Comparison of ENCODE assay signal across 8 mouse cellular contexts in the genomic region with DNA sequence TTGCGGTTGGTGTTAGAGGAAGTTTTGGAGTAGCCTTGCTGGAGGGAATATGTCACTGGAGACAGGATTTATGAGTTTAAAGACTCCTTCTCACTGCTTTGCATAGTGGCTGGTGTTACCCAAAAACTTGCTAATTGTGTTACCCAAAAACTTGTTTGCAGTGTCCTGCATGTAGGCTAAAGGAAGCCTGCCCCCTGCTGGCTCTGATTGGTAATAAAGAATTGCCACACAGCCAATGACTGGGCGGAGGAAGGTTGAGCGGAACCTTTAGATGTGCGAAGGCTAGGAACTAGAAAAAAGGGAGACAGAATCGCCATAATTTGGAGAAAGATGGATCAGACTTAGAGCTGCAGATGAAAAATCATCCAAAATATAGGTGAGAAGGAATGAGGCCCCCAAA.
DNase-seq lines count a peak whose midpoint lies in the region; ATAC-seq and TF ChIP-seq lines count a peak whose summit lies in the region.

No protein-coding gene starts in this region.

- POLR2A ChIA-PET in Patski (lab: Charles Lee): no interaction called here

- intact Hi-C loops in left cerebral cortex, postnatal 4 days (cut with DNase I): no loop called here

- in situ Hi-C loops in Patski (cut with MboI; ENCODE audit: low pct_unique_long_range_greater_than_20kb): no loop called here

- CTCF ChIA-PET in Patski (lab: Charles Lee): interaction anchor here (0.9 to 1.8 kb wide), 4 partner anchors 9 to 75 kb away, joined by 4 read pairs; no protein-coding TSS in a partner anchor

- peaks cover 17% of the 10 kb centered on the region for H3K27me3 ChIP-seq in Patski

- ATAC-seq in Patski: no peak
- ATAC-seq in activated CD4-positive, CD25-positive, alpha-beta regulatory T cell, adult 4 months: no peak

- peak; percentile 6 to 11 for DNase-seq in cerebellum, postnatal 36 days
- DNase-seq in cerebellum, adult 8-10 months: no peak
- peak; percentile 4 to 45 for DNase-seq in left cerebral cortex, adult 18-20 months (ENCODE audit: low spot score in 2 of 2)
- DNase-seq in left cerebral cortex, postnatal 4 days: no peak
- DNase-seq in Patski (ENCODE audit: low read depth, low spot score): no peak
- DNase-seq in induced T-regulatory cell, adult 2 months (ENCODE audit: low read depth): peak; percentile 74
- DNase-seq in spleen, adult 18-20 months: peak; percentile 16 to 66

- peak; percentile 70 for TF ChIP-seq CTCF in Patski (IDR thresholded peaks at IDR 0.05)

Comparison
In these comparisons a context has a peak if more than half of its experiments do, and no peak if none do; other contexts are left out.
1. DNase-seq: peak in cerebellum, postnatal 36 days (2 of 2), left cerebral cortex, adult 18-20 months (2 of 2), induced T-regulatory cell, adult 2 months (single experiment) and spleen, adult 18-20 months (2 of 2); none in cerebellum, adult 8-10 months (single experiment), left cerebral cortex, postnatal 4 days (single experiment) and Patski (single experiment).